In the genomic region with DNA sequence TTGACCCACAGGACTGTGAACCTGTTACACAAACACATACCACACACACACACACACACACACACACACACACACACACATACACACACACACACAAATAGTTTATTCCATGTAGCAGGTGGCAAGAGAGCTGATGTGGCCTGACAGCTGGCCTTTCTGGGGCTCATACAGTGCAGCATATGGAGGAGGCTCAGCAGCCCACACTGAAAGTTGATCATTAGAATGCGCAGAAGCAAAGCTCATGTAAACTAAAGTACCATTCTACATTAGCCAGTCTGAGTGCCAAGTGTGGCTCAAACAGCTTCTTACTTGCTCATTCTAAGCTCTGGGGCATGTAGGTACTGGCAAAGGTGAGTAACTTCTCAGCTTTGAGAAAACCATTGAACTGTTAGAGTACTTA, we compare ENCODE assay signal across 17 mouse cellular contexts.
A peak's percentile ranks its signal among the peaks of the same experiment; 100 is the strongest.
DNase-seq lines count a peak whose midpoint lies in the region; ATAC-seq and TF ChIP-seq lines count a peak whose summit lies in the region.
"Had no signal": no experiment of that assay in that cellular context is flagged by ENCODE, and none has a peak within 500 bp of the region (broad histone marks: within the 10 kb centered on the region; RNA-seq: fewer than 3 reads in every experiment).

No protein-coding gene starts in this region.

- peaks cover 19% of the 10 kb centered on the region; the same call in 1 of the 2 replicates for H3K27me3 ChIP-seq in hindbrain, embryonic 10.5 days (ENCODE audit: insufficient read depth, poor library complexity, severe bottlenecking)
- H3K27me3 ChIP-seq in midbrain, embryonic 13.5 days: peaks cover 5% of the 10 kb centered on the region; the same call in 1 of the 2 replicates
- H3K27me3 ChIP-seq in kidney, adult 2 months (replicated peaks; ENCODE audit: control insufficient read depth, insufficient read depth, low read length): no peaks in the 10 kb centered on the region

- no peaks in the 10 kb centered on the region for H3K36me3 ChIP-seq in hindbrain, embryonic 10.5 days
- H3K36me3 ChIP-seq in midbrain, embryonic 13.5 days: no peaks in the 10 kb centered on the region
- H3K36me3 ChIP-seq in kidney, adult 2 months (ENCODE audit: control insufficient read depth, insufficient read depth, low read length): no peaks in the 10 kb centered on the region
- H3K36me3 ChIP-seq: G1E; limb, embryonic 10.5 days had no signal

- 89% methylated on average over 1 of the region's 1 CpGs for WGBS in bone marrow, adult 2 months
- 81% methylated on average over 1 of the region's 1 CpGs for WGBS in hindbrain, embryonic 10.5 days
- WGBS in midbrain, embryonic 13.5 days: 49% methylated on average over 1 of the region's 1 CpGs
- WGBS in kidney, adult 2 months: 85% methylated on average over 1 of the region's 1 CpGs

- no peak overlapping the region for H3K9ac ChIP-seq in midbrain, embryonic 13.5 days (replicated peaks)

- ATAC-seq in midbrain, embryonic 13.5 days: peak; percentile 91
- ATAC-seq in megakaryocyte-erythroid progenitor cell, adult 5-6 weeks (replicated peaks; ENCODE audit: low FRiP score, low TSS enrichment, poor library complexity, severe bottlenecking): no peak; the same call in 1 of the 2 replicates
- ATAC-seq: CD4-positive, CD25-positive, alpha-beta regulatory T cell, adult 4 months had no signal

- H3K4me3 ChIP-seq in bone marrow, adult 2 months (replicated peaks; ENCODE audit: control insufficient read depth, low read depth, low read length): no peak overlapping the region
- no peak overlapping the region for H3K4me3 ChIP-seq in hindbrain, embryonic 10.5 days
- no peak overlapping the region for H3K4me3 ChIP-seq in midbrain, embryonic 13.5 days (replicated peaks)
- no peak overlapping the region for H3K4me3 ChIP-seq in kidney, adult 2 months (ENCODE audit: insufficient read depth, low read depth, low read length)
- H3K4me3 ChIP-seq: limb, embryonic 10.5 days had no signal

- TF ChIP-seq POLR2A in bone marrow, adult 2 months (IDR thresholded peaks at IDR 0.05; ENCODE audit: borderline replicate concordance, control insufficient read depth, low read depth, low read length): no peak
- TF ChIP-seq POLR2A in brain, embryonic 14.5 days (IDR thresholded peaks at IDR 0.05; ENCODE audit: borderline replicate concordance, extremely low read depth, insufficient read depth, insufficient read length, poor library complexity, severe bottlenecking): no peak
- TF ChIP-seq POLR2A in kidney, adult 2 months (IDR thresholded peaks at IDR 0.05; ENCODE audit: low read depth, low read length): no peak

- no peak overlapping the region for H3K4me2 ChIP-seq in midbrain, embryonic 13.5 days (replicated peaks)
- H3K4me2 ChIP-seq: liver, embryonic 11.5 days had no signal

- 0 out of 2 replicates have a peak overlapping the region, but pooled peaks have one; percentile 3 for H3K27ac ChIP-seq in bone marrow, adult 2 months (ENCODE audit: control insufficient read depth, insufficient read depth, low read depth, low read length, poor library complexity)
- peak overlapping the region; percentile 5; the same call in 1 of the 2 replicates for H3K27ac ChIP-seq in hindbrain, embryonic 10.5 days
- H3K27ac ChIP-seq in midbrain, embryonic 13.5 days: no peak overlapping the region
- H3K27ac ChIP-seq in kidney, adult 2 months (ENCODE audit: insufficient read depth, low read depth, low read length): no peak overlapping the region
- H3K27ac ChIP-seq: limb, embryonic 10.5 days had no signal

- DNase-seq in brain, embryonic 14.5 days (ENCODE audit: low read depth): peak; percentile 80
- peak; percentile 4 for DNase-seq in hindbrain, embryonic 10.5 days (ENCODE audit: low spot score)
- DNase-seq in kidney, adult 2 months: no peak
- DNase-seq in adrenal gland, adult 2 months: no peak
- DNase-seq in right cerebral cortex, postnatal 4 days: no peak
- DNase-seq: adrenal gland, adult 8-10 months; cerebellum, adult 18-20 months; cerebellum, postnatal 36 days; heart, postnatal 4 days; thymus, postnatal 4 days had no signal

- TF ChIP-seq CTCF in bone marrow, adult 2 months (IDR thresholded peaks at IDR 0.05; ENCODE audit: control insufficient read depth, insufficient read depth, low read length): no peak
- TF ChIP-seq CTCF in brain, embryonic 14.5 days (IDR thresholded peaks at IDR 0.05; ENCODE audit: borderline replicate concordance, extremely low read depth, insufficient read depth, insufficient read length): no peak
- no peak for TF ChIP-seq CTCF in kidney, adult 2 months (conservative IDR thresholded peaks at IDR 0.05; ENCODE audit: insufficient read depth, insufficient read length, low read depth, low read length)

- no peaks in the 10 kb centered on the region for H3K9me3 ChIP-seq in hindbrain, embryonic 10.5 days
- no peaks in the 10 kb centered on the region for H3K9me3 ChIP-seq in midbrain, embryonic 13.5 days
- H3K9me3 ChIP-seq: limb, embryonic 10.5 days had no signal

- H3K4me1 ChIP-seq in bone marrow, adult 2 months (ENCODE audit: control insufficient read depth, insufficient read depth, low read length): no peaks in the 10 kb centered on the region; the same call in 1 of the 2 replicates
- peaks cover 16% of the 10 kb centered on the region for H3K4me1 ChIP-seq in hindbrain, embryonic 10.5 days (replicated peaks)
- H3K4me1 ChIP-seq in midbrain, embryonic 13.5 days (replicated peaks): peaks cover 12% of the 10 kb centered on the region
- no peaks in the 10 kb centered on the region for H3K4me1 ChIP-seq in kidney, adult 2 months (ENCODE audit: control insufficient read depth, insufficient read depth, low read length)
- H3K4me1 ChIP-seq: limb, embryonic 10.5 days had no signal

Comparison
In these comparisons a context has a peak if more than half of its experiments do, and no peak if none do; other contexts are left out.
1. H3K27ac ChIP-seq: peak in bone marrow, adult 2 months (single experiment) and hindbrain, embryonic 10.5 days (single experiment); none in midbrain, embryonic 13.5 days (single experiment) and kidney, adult 2 months (single experiment).
2. DNase-seq: peak in brain, embryonic 14.5 days (single experiment) and hindbrain, embryonic 10.5 days (single experiment); none in kidney, adult 2 months (single experiment), adrenal gland, adult 2 months (single experiment) and right cerebral cortex, postnatal 4 days (single experiment).